Mouse (Mus musculus) erythroblast, adult 5-6 weeks (primary cell): ENCODE measurements around the gene Gm18336. TPM values are rescaled to one million over a fixed set of nuclear protein-coding genes. Genes with fewer than 3 reads are reported as not detected.
"Not testable (repeated sequence)": the region's sequence is repeated elsewhere in the genome, so short reads cannot be mapped to it uniquely, and the experiment has no call there.

Source experiments
- ATAC-seq: replicated peaks from 2 replicates; pipeline ENCODE4 v1.8.0; 2016; ENCODE audit warnings: moderate number of reproducible peaks, mild to moderate bottlenecking, moderate TSS enrichment, inconsistent platforms; ENCODE audit not compliant: poor library complexity, low FRiP score, severe bottlenecking
- total RNA-seq, 2 experiments: library from RNA; stranded (forward) in 1 of 2; stranded (reverse) in 1 of 2; fragments of 150-400 nt in 1 of 2; fragments of 200-764, 138-1000 nt in 1 of 2; gene quantifications; 2 replicates each; pipeline versions ENCODE4 v1.2.3 to v1.2.4; 2015 to 2017; ENCODE audit warnings: low replicate concordance in 2 of 2

The Gm18336 gene
- total RNA-seq (2015; ENCODE audit: low replicate concordance) = not detected in 2 replicates
- total RNA-seq (2017; ENCODE audit: low replicate concordance) = not detected in 2 replicates

DNA sequence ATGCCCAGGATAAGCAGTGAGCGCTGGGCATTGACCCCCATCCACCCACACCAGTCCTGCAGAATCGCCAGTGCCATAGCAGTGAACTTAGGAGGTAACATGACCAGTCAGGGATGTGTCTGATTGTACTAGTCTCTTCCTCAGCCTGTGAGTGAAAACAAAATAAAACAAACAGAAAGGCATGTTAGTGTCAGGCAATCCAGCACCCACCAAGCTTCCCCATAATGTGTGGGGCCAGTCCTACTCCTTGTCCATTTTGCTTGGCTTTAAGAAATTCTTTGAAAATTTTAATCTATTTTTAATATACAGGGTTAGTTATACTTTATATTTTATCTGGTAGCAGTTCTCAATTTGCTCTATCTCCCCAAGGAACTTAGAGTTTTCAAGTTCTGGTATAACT lies at the start of gene Gm18336:
Gm18336 (minus strand) TSS at position 101 of the 400 bp plus-strand sequence.
- ATAC-seq = not testable (repeated sequence)

DNA sequence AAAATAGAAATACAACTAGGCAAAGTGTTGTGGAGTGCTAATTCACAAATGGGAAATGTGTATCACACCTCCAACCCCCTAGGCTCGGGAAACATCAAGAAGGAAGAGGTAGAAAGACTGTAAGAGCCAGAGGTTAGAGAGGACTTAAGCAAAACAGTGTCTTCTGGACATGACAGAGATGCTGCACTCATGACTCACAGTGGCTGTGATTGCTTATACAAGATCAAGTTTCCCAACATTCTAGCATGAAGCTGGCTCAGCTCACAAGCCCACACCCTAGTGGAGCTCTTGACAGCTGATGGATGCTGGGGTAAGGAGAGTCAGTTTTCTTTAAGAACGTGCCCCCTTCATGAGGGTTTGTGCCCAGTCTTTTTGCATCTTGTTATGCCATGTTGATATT lies 42.9 kb upstream of the Gm18336 start:
- ATAC-seq = no peak

DNA sequence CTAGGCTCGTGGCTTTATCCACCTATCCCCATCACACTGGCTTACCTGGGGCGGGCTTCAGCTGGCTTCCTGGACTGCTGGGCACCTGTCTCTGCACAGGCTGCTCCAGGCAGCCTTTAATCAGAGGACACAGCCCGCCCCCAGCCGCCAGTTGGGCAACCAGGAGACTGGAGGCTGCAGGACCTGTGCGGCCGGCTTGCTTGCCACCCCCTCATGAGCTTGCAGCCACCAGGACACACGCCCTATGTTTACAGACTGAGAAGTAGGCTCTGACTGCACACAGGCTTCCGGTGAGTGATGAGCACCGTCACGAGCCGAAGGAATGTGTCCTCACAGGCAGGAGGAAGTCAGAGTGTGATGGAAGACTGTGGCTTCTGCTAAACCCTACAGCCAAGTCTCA lies 36.7 kb upstream of the Gm18336 start, which contains the start of gene Trex2:
Trex2 (minus strand) TSS at position 93 of the 400 bp plus-strand sequence.
- ATAC-seq = no peak

DNA sequence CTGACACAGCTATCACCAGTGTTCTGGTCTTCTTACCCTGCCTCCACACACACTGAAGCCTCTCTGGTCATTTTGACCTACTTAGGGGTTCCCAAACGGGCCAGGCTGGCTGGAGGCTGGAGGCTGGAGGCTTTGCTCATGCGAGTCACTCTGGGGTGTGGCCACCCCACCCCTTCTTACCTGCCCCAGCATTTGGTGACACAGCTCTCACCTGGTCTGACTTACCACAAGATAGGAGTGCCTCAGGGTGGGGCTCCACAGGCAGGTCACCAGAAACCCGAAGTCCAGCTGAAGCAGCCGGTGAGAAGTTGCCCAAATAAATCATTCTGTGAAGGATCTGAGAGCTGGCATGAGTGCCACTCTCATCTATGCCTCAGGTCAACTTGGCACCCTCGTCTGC lies 34.3 kb upstream of the Gm18336 start:
- no peak for ATAC-seq

DNA sequence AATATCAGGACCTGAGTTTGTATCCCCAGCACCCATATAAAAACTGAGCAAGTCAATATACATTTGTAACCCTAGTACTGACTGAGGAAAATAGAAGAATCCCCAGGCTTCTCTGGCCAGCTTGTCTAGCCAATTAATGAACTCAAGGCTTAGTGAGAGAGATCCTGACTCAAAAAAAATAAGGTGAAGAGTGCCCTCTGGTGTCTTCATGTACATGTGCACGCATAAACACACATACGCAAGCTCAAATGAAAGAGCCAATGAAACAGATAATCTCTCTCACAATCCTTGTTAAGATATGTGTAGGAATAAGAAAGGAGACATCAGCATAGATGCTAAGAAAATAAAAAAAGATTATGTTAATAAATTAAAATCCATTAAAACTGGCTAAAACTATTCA lies 31.5 kb upstream of the Gm18336 start:
- no peak for ATAC-seq

DNA sequence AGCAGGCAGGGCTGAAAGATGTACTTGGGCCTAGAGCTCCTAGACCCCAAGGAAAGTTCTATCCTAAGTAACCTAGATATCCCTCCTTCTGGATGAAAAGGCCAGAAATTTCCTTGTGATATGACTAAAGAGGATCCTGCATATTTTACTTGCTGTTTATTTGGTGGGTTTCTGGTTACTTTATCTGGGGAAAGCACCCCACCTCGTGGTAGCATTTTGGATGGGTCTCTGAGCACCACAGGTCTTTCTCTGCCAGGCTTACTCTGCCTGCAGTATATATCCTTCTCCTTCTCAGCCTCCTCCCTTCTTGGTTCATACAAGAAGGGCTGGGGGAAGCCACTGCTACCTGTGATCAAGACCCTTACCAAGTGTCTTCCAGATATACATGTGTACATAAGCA lies 14.2 kb upstream of the Gm18336 start:
- no peak for ATAC-seq

DNA sequence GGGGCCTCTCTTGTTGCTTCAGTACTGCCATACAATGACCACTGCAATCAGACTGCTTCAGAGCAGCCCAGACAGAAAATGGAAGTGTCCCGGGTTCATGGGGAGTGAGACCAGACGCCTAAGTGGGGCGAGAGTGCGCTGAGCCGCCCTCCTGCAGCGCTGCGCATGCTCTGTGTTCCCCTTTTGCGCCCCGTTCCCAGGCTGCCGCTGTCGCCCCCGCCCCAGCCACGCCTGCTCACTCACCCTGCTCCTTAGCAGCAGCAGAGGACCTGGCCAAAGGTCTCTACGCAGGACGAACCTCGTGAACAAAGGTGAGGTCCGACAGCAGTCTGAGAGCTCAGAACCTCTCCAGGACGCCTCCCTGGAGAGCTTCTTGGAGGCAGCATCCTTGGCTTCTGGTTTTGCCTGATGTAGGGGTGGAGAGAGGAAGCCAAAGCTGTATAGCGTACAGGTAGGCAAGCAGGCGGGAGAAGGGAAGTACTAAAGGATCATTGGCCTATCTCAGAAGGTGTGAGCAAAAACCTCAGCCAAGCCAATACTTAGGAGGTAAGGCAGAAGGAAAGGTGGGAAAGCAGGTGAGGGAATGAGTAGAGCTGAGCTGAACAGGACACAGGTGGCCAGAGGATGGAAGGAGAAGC lies 12.5 kb upstream of the Gm18336 start, which contains the start of gene Zfp92:
Zfp92 (plus strand) TSS at position 217 of the 638 bp plus-strand sequence.
- no peak for ATAC-seq

DNA sequence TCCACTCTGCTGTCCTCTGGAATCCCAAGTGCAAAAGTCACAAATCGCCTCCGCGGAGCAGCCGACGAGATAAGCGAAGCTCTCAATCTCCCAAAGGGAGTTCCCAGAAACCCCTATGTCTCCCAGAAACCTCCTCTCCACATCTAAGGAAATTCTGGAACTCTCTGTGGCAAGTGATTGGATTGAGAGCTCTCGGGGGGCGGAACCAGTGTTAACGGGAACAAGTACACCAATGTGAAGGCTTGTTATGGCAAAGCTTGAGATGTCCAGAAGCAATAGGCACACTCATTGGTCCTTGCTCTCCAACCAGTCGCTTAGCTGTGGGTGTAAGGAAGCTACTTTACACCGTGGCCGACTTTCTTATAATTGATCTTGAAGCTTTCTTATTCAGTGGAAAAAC lies 3.1 kb upstream of the Gm18336 start:
- ATAC-seq = no peak

DNA sequence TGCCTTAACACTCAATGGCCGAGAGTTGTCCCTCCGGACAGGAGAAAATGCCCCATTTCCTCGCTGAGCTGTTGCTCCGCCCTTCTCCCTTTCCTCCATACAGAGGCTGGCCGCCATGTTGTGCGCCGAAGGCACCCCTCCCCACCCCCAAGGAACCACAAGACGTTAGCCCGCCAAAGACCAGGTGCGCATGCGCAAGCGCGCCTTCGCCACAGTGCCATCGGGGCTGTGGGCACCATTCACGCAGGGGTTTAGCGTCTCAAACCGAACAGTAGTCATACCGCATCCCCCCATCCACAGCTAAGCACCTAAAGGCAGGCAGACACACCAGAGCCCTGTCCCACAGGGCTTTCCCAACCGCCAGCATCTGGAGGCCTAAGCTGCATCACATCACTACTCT lies 2.4 kb upstream of the Gm18336 start:
- ATAC-seq = no peak

DNA sequence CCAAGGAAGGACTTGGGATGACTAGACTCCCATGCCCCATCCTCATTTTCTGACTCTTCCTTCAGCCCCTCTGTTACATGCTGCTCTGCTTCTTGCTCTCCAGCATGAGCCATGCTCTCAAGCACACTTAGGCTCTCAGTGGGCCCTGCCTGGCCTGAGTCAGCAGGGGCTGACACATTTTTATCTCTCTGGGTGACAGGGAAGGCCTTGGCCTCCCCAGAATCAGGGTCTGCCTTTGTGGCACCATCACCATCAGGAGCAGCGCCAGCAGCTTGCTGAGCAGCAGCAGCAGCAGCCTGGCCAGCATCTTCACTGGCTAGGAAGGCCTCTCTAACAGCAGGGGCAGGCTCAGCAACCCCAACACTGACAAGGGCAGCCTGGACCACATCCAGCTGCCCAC lies 2.1 kb downstream of the Gm18336 start:
- no peak for ATAC-seq

DNA sequence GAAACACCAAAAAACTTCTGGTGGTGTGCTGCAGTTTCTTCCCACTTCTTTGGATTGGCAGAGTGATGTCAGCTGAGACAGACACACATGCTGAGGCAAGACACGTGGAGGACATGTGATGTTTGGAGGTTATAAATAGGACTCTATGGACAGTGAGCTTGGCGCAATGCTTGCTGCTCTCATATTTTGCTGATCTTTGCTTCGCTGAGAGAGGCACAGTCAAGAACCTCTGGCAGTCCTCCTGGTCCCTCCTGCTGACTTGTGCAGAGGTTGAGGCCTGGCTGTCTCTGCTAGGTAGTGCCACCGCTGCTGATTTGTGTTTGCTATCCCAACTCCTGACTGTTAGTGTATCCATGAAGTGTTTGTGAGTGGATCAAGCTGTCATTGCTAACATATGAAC lies 7.1 kb downstream of the Gm18336 start:
- ATAC-seq = no peak

DNA sequence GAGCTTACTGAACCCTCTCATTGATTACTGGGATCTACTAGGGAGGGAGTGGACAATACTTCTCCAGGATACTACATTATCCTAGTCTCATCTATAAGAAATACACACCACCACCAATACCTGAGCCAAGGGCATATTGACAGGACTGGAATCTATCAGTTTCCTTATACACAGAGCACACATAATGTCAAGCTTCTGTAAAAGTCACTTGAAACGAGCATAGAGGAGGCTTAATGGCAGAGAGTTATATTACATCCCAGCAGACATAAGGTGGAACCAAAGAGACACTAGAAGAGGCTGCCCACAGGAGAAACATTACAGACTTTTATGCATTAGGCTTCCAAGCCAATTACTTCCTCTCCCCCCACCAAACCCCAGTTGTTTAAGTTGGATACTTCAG lies 13.6 kb downstream of the Gm18336 start:
- no peak for ATAC-seq

DNA sequence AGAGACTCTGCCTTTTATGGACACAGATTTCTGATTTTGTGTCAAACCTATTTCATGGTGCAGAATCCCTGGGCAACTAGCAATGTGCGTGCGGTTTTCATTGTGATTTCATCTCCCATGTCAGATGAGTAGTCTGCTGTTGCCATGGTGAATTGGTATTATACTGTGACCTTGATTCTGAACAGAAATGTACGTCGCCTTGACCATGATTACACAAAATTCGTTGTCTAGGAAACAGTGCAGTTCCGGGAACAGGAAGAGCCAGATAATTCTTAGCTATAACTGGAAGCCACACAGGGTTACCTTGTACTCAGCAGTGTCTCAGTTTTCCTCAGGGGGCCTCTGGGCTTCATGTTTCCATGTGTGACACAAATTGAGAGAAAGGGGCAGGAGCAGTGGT lies 14.1 kb downstream of the Gm18336 start:
- no peak for ATAC-seq

DNA sequence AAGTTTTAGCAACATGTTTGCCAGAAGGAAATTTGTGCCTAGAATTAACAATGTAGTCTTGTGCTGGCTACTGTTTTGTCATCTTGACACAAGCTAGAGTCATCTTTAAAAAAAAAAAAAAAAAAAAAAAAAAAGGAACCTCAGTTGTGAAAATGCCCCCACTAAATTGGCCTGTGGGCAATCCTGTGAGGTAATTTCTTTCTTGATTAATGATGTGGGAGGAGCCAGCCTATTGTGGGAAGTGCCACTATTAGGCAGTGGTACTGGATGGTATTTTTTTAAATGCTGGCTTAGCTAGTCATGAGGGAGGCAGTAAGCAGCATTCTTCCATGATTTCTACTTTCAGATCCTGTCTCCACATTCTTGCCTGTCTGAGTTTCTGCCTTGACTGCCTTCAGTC lies 35.2 kb downstream of the Gm18336 start:
- no peak for ATAC-seq

DNA sequence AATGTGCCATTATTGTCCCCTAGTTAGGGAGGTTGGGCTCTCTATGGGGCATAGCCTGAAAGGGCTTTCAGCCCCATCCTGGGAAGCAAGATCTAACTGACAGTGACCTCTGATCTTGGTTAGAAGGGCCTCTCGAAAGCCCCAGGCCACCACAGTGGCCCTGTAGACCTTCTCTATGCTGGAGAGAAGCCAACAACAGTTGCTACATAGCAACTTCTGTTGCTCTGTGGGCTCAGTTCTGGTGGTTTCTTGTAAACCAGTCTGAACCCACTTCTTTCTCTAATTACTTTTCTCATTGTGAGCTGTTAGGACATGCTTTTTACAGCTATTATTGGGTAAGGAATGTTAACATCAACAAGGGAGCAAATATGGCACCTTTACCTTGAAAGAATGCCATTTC lies 41.8 kb downstream of the Gm18336 start:
- no peak for ATAC-seq

DNA sequence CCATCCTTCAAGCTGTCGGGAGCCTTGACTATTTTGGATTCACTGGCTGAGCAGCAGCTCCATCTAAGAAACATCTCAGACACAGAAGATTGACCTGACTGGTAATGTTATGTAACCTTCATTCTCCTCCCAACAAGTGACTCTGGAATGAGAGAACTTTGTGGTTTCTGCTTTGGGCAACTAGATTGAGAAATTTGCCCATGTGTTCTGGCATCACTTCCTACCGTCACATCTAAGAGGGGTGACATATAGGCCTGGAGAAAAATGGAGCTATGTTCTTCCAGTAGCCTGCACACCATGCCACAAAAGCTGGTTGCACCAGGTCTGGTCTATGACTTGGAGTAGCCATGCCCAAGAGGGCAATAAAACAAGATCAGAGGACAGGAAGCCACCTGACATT lies 42.4 kb downstream of the Gm18336 start:
- ATAC-seq = no peak

Other genes with a start within 250 kb of the Gm18336 start
- not detected in 2 replicates for gene Xlr5b, start 249.9 kb downstream of the Gm18336 start, total RNA-seq (2015; ENCODE audit: low replicate concordance)
- not detected in 2 replicates for gene Xlr5b, start 249.9 kb downstream of the Gm18336 start, total RNA-seq (2017; ENCODE audit: low replicate concordance)
- not detected in 2 replicates for gene DXBay18, start 249.3 kb downstream of the Gm18336 start, total RNA-seq (2015; ENCODE audit: low replicate concordance)
- gene DXBay18, start 249.3 kb downstream of the Gm18336 start, total RNA-seq (2017; ENCODE audit: low replicate concordance) = not detected in 2 replicates
- gene Spin2d, start 221.7 kb downstream of the Gm18336 start, total RNA-seq (2015; ENCODE audit: low replicate concordance) = not detected in 2 replicates
- gene Spin2d, start 221.7 kb downstream of the Gm18336 start, total RNA-seq (2017; ENCODE audit: low replicate concordance) = not detected in 2 replicates
- gene Xlr3b, start 206.5 kb downstream of the Gm18336 start, total RNA-seq (2015; ENCODE audit: low replicate concordance) = 0.63 TPM in 1 of 2 replicates, not detected in the other
- gene Xlr3b, start 206.5 kb downstream of the Gm18336 start, total RNA-seq (2017; ENCODE audit: low replicate concordance) = not detected in 2 replicates
- gene Xlr4b, start 184.4 kb downstream of the Gm18336 start, total RNA-seq (2015; ENCODE audit: low replicate concordance) = 2.1 and 6.9 TPM in 2 replicates
- 0.77 and 2.2 TPM in 2 replicates for gene Xlr4b, start 184.4 kb downstream of the Gm18336 start, total RNA-seq (2017; ENCODE audit: low replicate concordance)
- 2.5 TPM in 1 of 2 replicates, not detected in the other for gene F8a, start 170.4 kb downstream of the Gm18336 start, total RNA-seq (2015; ENCODE audit: low replicate concordance)
- gene F8a, start 170.4 kb downstream of the Gm18336 start, total RNA-seq (2017; ENCODE audit: low replicate concordance) = 0.42 and 0.51 TPM in 2 replicates
- gene Xlr4c, start 155.6 kb downstream of the Gm18336 start, total RNA-seq (2015; ENCODE audit: low replicate concordance) = not detected in 2 replicates
- 0.94 and 2.9 TPM in 2 replicates for gene Xlr4c, start 155.6 kb downstream of the Gm18336 start, total RNA-seq (2017; ENCODE audit: low replicate concordance)
- not detected in 2 replicates for gene Xlr3c, start 133.3 kb downstream of the Gm18336 start, total RNA-seq (2015; ENCODE audit: low replicate concordance)
- not detected in 2 replicates for gene Xlr3c, start 133.3 kb downstream of the Gm18336 start, total RNA-seq (2017; ENCODE audit: low replicate concordance)
- not detected in 2 replicates for gene Xlr5a, start 105.8 kb downstream of the Gm18336 start, total RNA-seq (2015; ENCODE audit: low replicate concordance)
- gene Xlr5a, start 105.8 kb downstream of the Gm18336 start, total RNA-seq (2017; ENCODE audit: low replicate concordance) = not detected in 2 replicates
- gene Xlr5c, start 105.8 kb downstream of the Gm18336 start, total RNA-seq (2015; ENCODE audit: low replicate concordance) = not detected in 2 replicates
- gene Xlr5c, start 105.8 kb downstream of the Gm18336 start, total RNA-seq (2017; ENCODE audit: low replicate concordance) = not detected in 2 replicates
- not detected in 2 replicates for gene Gm45015, start 61.9 kb downstream of the Gm18336 start, total RNA-seq (2015; ENCODE audit: low replicate concordance)
- not detected in 2 replicates for gene Gm45015, start 61.9 kb downstream of the Gm18336 start, total RNA-seq (2017; ENCODE audit: low replicate concordance)
- 1.3 and 6.1 TPM in 2 replicates for gene Zfp275, start 56.1 kb downstream of the Gm18336 start, total RNA-seq (2015; ENCODE audit: low replicate concordance)
- gene Zfp275, start 56.1 kb downstream of the Gm18336 start, total RNA-seq (2017; ENCODE audit: low replicate concordance) = 0.84 and 1.3 TPM in 2 replicates
- gene Zfp92, start 12.4 kb upstream of the Gm18336 start, total RNA-seq (2015; ENCODE audit: low replicate concordance) = not detected in 2 replicates
- not detected in 2 replicates for gene Zfp92, start 12.4 kb upstream of the Gm18336 start, total RNA-seq (2017; ENCODE audit: low replicate concordance)
- not detected in 2 replicates for gene Trex2, start 36.6 kb upstream of the Gm18336 start, total RNA-seq (2015; ENCODE audit: low replicate concordance)
- not detected in 2 replicates for gene Trex2, start 36.6 kb upstream of the Gm18336 start, total RNA-seq (2017; ENCODE audit: low replicate concordance)
- 1.2 and 13.0 TPM in 2 replicates for gene Haus7, start 60.3 kb upstream of the Gm18336 start, total RNA-seq (2015; ENCODE audit: low replicate concordance)
- gene Haus7, start 60.3 kb upstream of the Gm18336 start, total RNA-seq (2017; ENCODE audit: low replicate concordance) = 5.4 and 13.7 TPM in 2 replicates
- gene Bgn, start 84.9 kb upstream of the Gm18336 start, total RNA-seq (2015; ENCODE audit: low replicate concordance) = 0.63 and 3.5 TPM in 2 replicates
- gene Bgn, start 84.9 kb upstream of the Gm18336 start, total RNA-seq (2017; ENCODE audit: low replicate concordance) = 2.5 TPM in 1 of 2 replicates, not detected in the other
- not detected in 2 replicates for gene Atp2b3, start 104.3 kb upstream of the Gm18336 start, total RNA-seq (2015; ENCODE audit: low replicate concordance)
- not detected in 2 replicates for gene Atp2b3, start 104.3 kb upstream of the Gm18336 start, total RNA-seq (2017; ENCODE audit: low replicate concordance)
- not detected in 2 replicates for gene Dusp9, start 240.7 kb upstream of the Gm18336 start, total RNA-seq (2015; ENCODE audit: low replicate concordance)
- 0.43 TPM in 1 of 2 replicates, not detected in the other for gene Dusp9, start 240.7 kb upstream of the Gm18336 start, total RNA-seq (2017; ENCODE audit: low replicate concordance)